Mouse (Mus musculus) forebrain, embryonic 11.5 days (tissue): ENCODE measurements at regions not wholly inside any gene's neighbourhood (a gene's known extent, or its start where the extent isn't known, plus 50 kb on each side); places are given as distances from the start of the nearest gene placed in this dataset.

Experiments
- ATAC-seq: fragments of 200-750 bp; cut with Nextera tagmentation; replicated peaks from 2 replicates; pipeline ENCODE4 v1.8.0; 2017; ENCODE audit warnings: moderate TSS enrichment; ENCODE audit not compliant: low FRiP score
- DNase-seq: peaks from one replicate; pipeline ENCODE4 v3.0.0-alpha.2; 2017; ENCODE audit warnings: low spot score
- H3K27ac ChIP-seq: fragments of 300-500 bp; sonication (generic); 2 replicates; pipeline ENCODE4 v1.5.1; 2014; ENCODE audit warnings: low read depth, low read length
- H3K27me3 ChIP-seq: fragments of 300-500 bp; sonication (generic); 2 replicates; pipeline ENCODE4 v1.6.1; 2014; ENCODE audit warnings: mild to moderate bottlenecking, low read length, mixed read lengths; ENCODE audit not compliant: control insufficient read depth, insufficient read depth
- H3K36me3 ChIP-seq: fragments of 300-500 bp; sonication (generic); 2 replicates; pipeline ENCODE4 v1.6.1; 2014; ENCODE audit warnings: mild to moderate bottlenecking, low read length, moderate library complexity, mixed read lengths; ENCODE audit not compliant: control insufficient read depth, insufficient read depth
- H3K4me1 ChIP-seq: fragments of 300-500 bp; sonication (generic); replicated peaks from 2 replicates; pipeline ENCODE4 v1.6.1; 2014; ENCODE audit warnings: low read length, mixed read lengths; ENCODE audit not compliant: control insufficient read depth, insufficient read depth
- H3K4me2 ChIP-seq: fragments of 300-500 bp; sonication (generic); 2 replicates; pipeline ENCODE4 v1.6.1; 2014; ENCODE audit warnings: low read depth, mild to moderate bottlenecking, low read length, moderate library complexity, mixed read lengths; ENCODE audit not compliant: severe bottlenecking
- H3K4me3 ChIP-seq: fragments of 300-500 bp; sonication (generic); 2 replicates; pipeline ENCODE4 v1.5.1; 2014; ENCODE audit warnings: low read depth, low read length
- H3K9ac ChIP-seq: fragments of 300-500 bp; sonication (generic); 2 replicates; pipeline ENCODE4 v1.6.1; 2014; ENCODE audit warnings: low read length
- H3K9me3 ChIP-seq: fragments of 300-500 bp; sonication (generic); 2 replicates; pipeline ENCODE4 v1.6.1; 2016; ENCODE audit warnings: low read length, mixed read lengths; ENCODE audit not compliant: control insufficient read depth
- WGBS: fragments of 180-500 bp; shearing (Covaris S2); extraction: QIAGEN DNeasy Blood & Tissue Kit; methylation state at CpG from one replicate; pipeline ENCODE4 v1.1.7; 2014; 5-methylcytosine and 5-hydroxymethylcytosine counted together

- no peak for DNase-seq
- Histone ChIP-seq H3K4me1 (no peaks in the 10 kb centered on the region), H3K4me2 (no peak overlapping the region), H3K9me3 (no peaks in the 10 kb centered on the region), H3K36me3 (no peaks in the 10 kb centered on the region), H3K4me3 (no peak overlapping the region), H3K27ac (no peak overlapping the region), H3K9ac (no peak overlapping the region), H3K27me3 (no peaks in the 10 kb centered on the region)
- peak; percentile 22; the same call in 1 of the 2 replicates for ATAC-seq
- 69% methylated on average over 9 of the region's 9 CpGs for WGBS
Observed at GRCm38 (mm10) chr5:43107436-43108259, 125.3 kb upstream of the Cpeb2 start.

- H3K36me3 ChIP-seq = no peaks in the 10 kb centered on the region
- WGBS = 89% methylated on average over 2 of the region's 2 CpGs
- no peaks in the 10 kb centered on the region for H3K27me3 ChIP-seq
- H3K4me1 ChIP-seq = no peaks in the 10 kb centered on the region
- no peak overlapping the region for H3K9ac ChIP-seq
- ATAC-seq (no peak), DNase-seq (no peak)
- H3K9me3 ChIP-seq = no peaks in the 10 kb centered on the region
- H3K4me2 ChIP-seq = no peak overlapping the region
- H3K4me3 ChIP-seq = no peak overlapping the region
- no peak overlapping the region for H3K27ac ChIP-seq
Observed at GRCm38 (mm10) chr5:43108260-43108589, 124.7 kb upstream of the Cpeb2 start.

GRCm38 (mm10) chr5:43110122-43110521, 122.8 kb upstream of the Cpeb2 start:
- no peaks in the 10 kb centered on the region for H3K4me1 ChIP-seq
- no peak overlapping the region for H3K4me3 ChIP-seq
- 89% methylated on average over 5 of the region's 5 CpGs for WGBS
- H3K27ac ChIP-seq = no peak overlapping the region
- no peak overlapping the region for H3K9ac ChIP-seq
- H3K4me2 ChIP-seq = no peak overlapping the region
- no peaks in the 10 kb centered on the region for H3K9me3 ChIP-seq
- no peaks in the 10 kb centered on the region for H3K36me3 ChIP-seq
- ATAC-seq (no peak), DNase-seq (no peak)
- no peaks in the 10 kb centered on the region for H3K27me3 ChIP-seq

GRCm38 (mm10) chr5:43111740-43112139, 121.2 kb upstream of the Cpeb2 start:
- DNase-seq = no peak
- no peaks in the 10 kb centered on the region for H3K36me3 ChIP-seq
- H3K9ac ChIP-seq = no peak overlapping the region
- WGBS = 86% methylated on average over 2 of the region's 2 CpGs
- ATAC-seq = no peak
- no peak overlapping the region for H3K4me3 ChIP-seq
- H3K4me2 ChIP-seq = no peak overlapping the region
- H3K4me1 ChIP-seq = no peaks in the 10 kb centered on the region
- no peak overlapping the region for H3K27ac ChIP-seq
- no peaks in the 10 kb centered on the region for H3K9me3 ChIP-seq
- H3K27me3 ChIP-seq = no peaks in the 10 kb centered on the region

GRCm38 (mm10) chr5:43113405-43114119, 119.4 kb upstream of the Cpeb2 start:
- Histone ChIP-seq H3K9me3 (no peaks in the 10 kb centered on the region), H3K9ac (no peak overlapping the region), H3K27me3 (no peaks in the 10 kb centered on the region), H3K27ac (no peak overlapping the region), H3K4me1 (no peaks in the 10 kb centered on the region), H3K36me3 (no peaks in the 10 kb centered on the region), H3K4me3 (no peak overlapping the region), H3K4me2 (no peak overlapping the region)
- DNase-seq (no peak), ATAC-seq (no peak)
- 75% methylated on average over 12 of the region's 12 CpGs for WGBS

- 93% methylated on average over 3 of the region's 3 CpGs for WGBS
Observed at GRCm38 (mm10) chr5:43115507-43115906, 117.5 kb upstream of the Cpeb2 start.

GRCm38 (mm10) chr5:43116821-43117220, 116.1 kb upstream of the Cpeb2 start:
- ATAC-seq (no peak), DNase-seq (no peak)
- 77% methylated on average over 7 of the region's 7 CpGs for WGBS

More at GRCm38 (mm10) chr5:43115507-43115906, 117.5 kb upstream of the Cpeb2 start:
- DNase-seq (no peak), ATAC-seq (no peak)
- H3K4me3 ChIP-seq = no peak overlapping the region
- H3K27me3 ChIP-seq = no peaks in the 10 kb centered on the region
- H3K9ac ChIP-seq = no peak overlapping the region
- no peak overlapping the region for H3K4me2 ChIP-seq
- H3K27ac ChIP-seq = no peak overlapping the region
- H3K9me3 ChIP-seq = no peaks in the 10 kb centered on the region
- no peaks in the 10 kb centered on the region for H3K4me1 ChIP-seq
- H3K36me3 ChIP-seq = no peaks in the 10 kb centered on the region

GRCm38 (mm10) chr5:43121065-43121464, 111.9 kb upstream of the Cpeb2 start:
- Histone ChIP-seq H3K27ac (no peak overlapping the region), H3K4me1 (no peaks in the 10 kb centered on the region), H3K9me3 (no peaks in the 10 kb centered on the region), H3K27me3 (no peaks in the 10 kb centered on the region), H3K36me3 (no peaks in the 10 kb centered on the region), H3K4me2 (no peak overlapping the region), H3K4me3 (no peak overlapping the region), H3K9ac (no peak overlapping the region)
- no peak for DNase-seq
- WGBS = 91% methylated on average over 2 of the region's 2 CpGs
- no peak for ATAC-seq

More at GRCm38 (mm10) chr5:43116821-43117220, 116.1 kb upstream of the Cpeb2 start:
- no peak overlapping the region for H3K27ac ChIP-seq
- H3K9me3 ChIP-seq = no peaks in the 10 kb centered on the region
- no peak overlapping the region for H3K4me2 ChIP-seq
- H3K27me3 ChIP-seq = no peaks in the 10 kb centered on the region
- H3K4me3 ChIP-seq = no peak overlapping the region
- no peak overlapping the region for H3K9ac ChIP-seq
- no peaks in the 10 kb centered on the region for H3K4me1 ChIP-seq
- no peaks in the 10 kb centered on the region for H3K36me3 ChIP-seq
